Mouse (Mus musculus): Measurements from ENCODE around the gene Kcng1.

Gene Kcng1

DNA sequence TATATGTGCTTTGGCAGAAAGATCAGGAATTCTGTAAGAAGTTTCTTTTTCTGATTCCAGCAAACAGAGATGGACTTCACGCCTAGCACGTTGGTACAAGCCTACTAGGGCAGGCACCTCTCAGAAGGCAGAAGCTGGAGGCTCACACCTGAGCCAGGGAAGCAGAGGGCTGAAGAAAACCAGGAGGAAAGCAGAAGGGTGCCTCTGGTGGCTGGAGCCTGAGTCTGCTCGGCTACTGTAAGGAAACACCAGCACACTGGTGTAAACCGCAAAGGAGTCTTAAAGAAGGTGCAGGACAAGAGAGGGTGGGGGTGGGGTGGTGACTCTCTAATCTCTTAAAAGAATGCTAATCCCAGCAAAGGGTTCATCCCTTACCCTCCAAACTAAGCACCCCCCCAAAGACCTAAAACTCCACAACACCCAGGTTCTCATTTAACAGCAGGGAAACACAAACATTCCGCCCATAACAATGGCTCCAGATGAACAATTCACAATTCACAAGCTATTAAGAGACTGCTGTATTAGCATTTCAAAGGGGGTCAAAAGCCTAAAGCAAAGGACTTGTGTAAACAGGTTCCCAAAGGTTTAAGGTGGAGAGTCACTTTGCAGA, 67.6 kb downstream of the Kcng1 start:
- intact Hi-C loops (cut with DNase I), result no loop called here

Measured in adrenal gland (tissue).